8 mouse cellular contexts compared by ENCODE assay signal in the genomic region with DNA sequence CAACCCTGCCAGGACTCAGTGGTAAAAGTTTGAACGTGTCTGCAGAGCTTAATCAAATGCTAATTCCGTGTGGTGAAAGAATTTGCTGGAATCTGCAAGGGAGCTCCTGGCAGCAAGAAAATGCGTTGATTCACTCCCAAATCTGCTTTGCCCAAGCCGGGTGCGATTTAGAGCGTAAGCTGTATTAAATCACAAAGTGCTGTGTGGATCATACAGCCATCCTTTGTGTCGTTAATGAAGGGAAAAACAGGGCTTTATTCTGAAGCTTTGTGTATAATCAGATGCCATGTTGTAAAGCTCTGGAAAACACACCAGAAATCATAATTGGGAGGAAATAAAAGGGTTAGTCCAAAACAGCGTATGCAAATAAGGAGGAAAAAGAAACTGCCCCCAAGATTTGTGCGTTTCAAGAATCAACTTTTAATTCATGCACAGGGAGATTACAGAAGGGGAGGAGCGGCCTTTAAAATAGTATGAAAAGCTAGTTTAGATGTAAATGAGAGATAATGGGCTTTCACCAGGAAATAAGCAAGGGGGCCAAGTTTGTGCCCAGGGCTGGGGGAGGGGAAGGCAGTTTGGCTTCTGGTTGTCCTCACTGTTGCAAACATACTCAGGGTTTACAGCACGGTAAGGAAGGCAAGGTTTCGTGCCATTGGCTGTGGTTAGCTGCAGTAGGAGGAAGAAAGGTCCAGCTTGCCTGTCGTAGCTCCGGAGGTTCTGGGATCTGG.
DNase-seq lines count a peak whose midpoint lies in the region; ATAC-seq and TF ChIP-seq lines count a peak whose summit lies in the region.

No protein-coding gene starts in this region.

- H3K79me2 ChIP-seq in CH12.LX (replicated peaks; ENCODE audit: control insufficient read depth, extremely low read depth, insufficient read depth, poor library complexity, severe bottlenecking): no peaks in the 10 kb centered on the region

- no peak overlapping the region for H3K9ac ChIP-seq in CH12.LX (ENCODE audit: insufficient read depth, low read depth)
- H3K9ac ChIP-seq in hindbrain, embryonic 12.5 days: peak overlapping the region; percentile 23; the same call in 1 of the 2 replicates

- peak overlapping the region; percentile 39 for H3K4me3 ChIP-seq in heart, embryonic 10.5 days
- no peak overlapping the region for H3K4me3 ChIP-seq in CH12.LX (replicated peaks in 1 of 3; ENCODE audit: low read depth in 2 of 3, low read length in 2 of 3, poor library complexity in 1 of 3)
- no peak overlapping the region for H3K4me3 ChIP-seq in hindbrain, embryonic 12.5 days
- peak overlapping the region; percentile 30 for H3K4me3 ChIP-seq in limb, embryonic 10.5 days
- H3K4me3 ChIP-seq in small intestine, adult 2 months (ENCODE audit: low read depth, low read length): peak overlapping the region; percentile 24

- WGBS in heart, embryonic 10.5 days: 19% methylated on average over 14 of the region's 14 CpGs
- WGBS in hindbrain, embryonic 12.5 days: 16% methylated on average over 14 of the region's 14 CpGs
- 12% methylated on average over 14 of the region's 14 CpGs for WGBS in limb, embryonic 10.5 days
- WGBS in small intestine, adult 2 months: 21% methylated on average over 14 of the region's 14 CpGs

- ATAC-seq in hindbrain, embryonic 12.5 days (ENCODE audit: low FRiP score): peak; percentile 52; the same call in 1 of the 2 replicates

- no peak for TF ChIP-seq POLR2A in CH12.LX (IDR thresholded peaks at IDR 0.05; ENCODE audit: low read depth, low read length)
- no peak for TF ChIP-seq POLR2A in small intestine, adult 2 months (IDR thresholded peaks at IDR 0.05; ENCODE audit: low read depth, low read length)

- dilution Hi-C loops in CH12.LX (cut with MboI; ENCODE audit: extremely low pct_ligation_motif_present, extremely low pct_unique_long_range_greater_than_20kb, low sequenced_read_pairs): no loop called here

- H3K9me3 ChIP-seq in heart, embryonic 10.5 days: no peaks in the 10 kb centered on the region
- peaks cover 4% of the 10 kb centered on the region for H3K9me3 ChIP-seq in CH12.LX (replicated peaks; ENCODE audit: low read length)
- H3K9me3 ChIP-seq in hindbrain, embryonic 12.5 days (replicated peaks): no peaks in the 10 kb centered on the region
- H3K9me3 ChIP-seq in limb, embryonic 10.5 days (replicated peaks): no peaks in the 10 kb centered on the region

- TF ChIP-seq EP300 in CH12.LX (IDR thresholded peaks at IDR 0.05; ENCODE audit: low read length): no peak

- no peak for TF ChIP-seq RAD21 in CH12.LX (IDR thresholded peaks at IDR 0.05; ENCODE audit: low read depth, low read length)

- no peak for DNase-seq in heart, embryonic 10.5 days (ENCODE audit: low spot score)
- no peak for DNase-seq in heart, adult 8-10 months (ENCODE audit: low spot score)
- peak; percentile 11 for DNase-seq in CH12.LX (ENCODE audit: extremely low read depth)
- DNase-seq in limb, embryonic 10.5 days (ENCODE audit: low spot score): no peak
- no peak for DNase-seq in adrenal gland, postnatal 36 days
- DNase-seq in cerebellum, adult 11 months: no peak

- in situ Hi-C loops in CH12.LX (cut with MboI; ENCODE audit: low pct_ligation_motif_present, low pct_unique_long_range_greater_than_20kb, low sequenced_read_pairs): loop anchor here (25.0 kb wide), 2 partner anchors 381 to 631 kb away; no protein-coding TSS in a partner anchor

- no peaks in the 10 kb centered on the region for H3K36me3 ChIP-seq in heart, embryonic 10.5 days
- H3K36me3 ChIP-seq in CH12.LX (replicated peaks in 1 of 2; ENCODE audit: control insufficient read depth in 1 of 2, insufficient read depth in 1 of 2, low read length in 1 of 2): no peaks in the 10 kb centered on the region
- no peaks in the 10 kb centered on the region for H3K36me3 ChIP-seq in hindbrain, embryonic 12.5 days
- no peaks in the 10 kb centered on the region for H3K36me3 ChIP-seq in limb, embryonic 10.5 days
- H3K36me3 ChIP-seq in small intestine, adult 2 months (ENCODE audit: control insufficient read depth, insufficient read depth, low read length): no peaks in the 10 kb centered on the region

- H3K4me2 ChIP-seq in CH12.LX (ENCODE audit: insufficient read depth, low read depth, poor library complexity, severe bottlenecking): no peak overlapping the region
- peak overlapping the region; percentile 45 for H3K4me2 ChIP-seq in hindbrain, embryonic 12.5 days (replicated peaks)

- H3K27me3 ChIP-seq in heart, embryonic 10.5 days (ENCODE audit: insufficient read depth, poor library complexity, severe bottlenecking): peaks cover 31% of the 10 kb centered on the region; the same call in 1 of the 2 replicates
- H3K27me3 ChIP-seq in CH12.LX (replicated peaks): no peaks in the 10 kb centered on the region
- H3K27me3 ChIP-seq in hindbrain, embryonic 12.5 days: peaks cover 14% of the 10 kb centered on the region
- peaks cover 96% of the 10 kb centered on the region for H3K27me3 ChIP-seq in limb, embryonic 10.5 days (ENCODE audit: low read depth, poor library complexity, severe bottlenecking)
- no peaks in the 10 kb centered on the region for H3K27me3 ChIP-seq in small intestine, adult 2 months (ENCODE audit: control insufficient read depth, insufficient read depth, low read length)

- H3K4me1 ChIP-seq in heart, embryonic 10.5 days: no peaks in the 10 kb centered on the region
- H3K4me1 ChIP-seq in CH12.LX (ENCODE audit: control insufficient read depth in 1 of 2, insufficient read depth in 2 of 2): peaks cover 14 to 25% of the 10 kb centered on the region in 2 experiments; a peak in 3 of 4 replicates
- peaks cover 6% of the 10 kb centered on the region for H3K4me1 ChIP-seq in hindbrain, embryonic 12.5 days
- H3K4me1 ChIP-seq in limb, embryonic 10.5 days: peaks cover 16% of the 10 kb centered on the region
- H3K4me1 ChIP-seq in small intestine, adult 2 months (ENCODE audit: control insufficient read depth, insufficient read depth, insufficient read length, low read length): no peaks in the 10 kb centered on the region

- H3K27ac ChIP-seq in heart, embryonic 10.5 days: peak overlapping the region; percentile 42; the same call in 1 of the 2 replicates
- H3K27ac ChIP-seq in CH12.LX (ENCODE audit: insufficient read depth, low read depth): peak overlapping the region; percentile 42
- H3K27ac ChIP-seq in hindbrain, embryonic 12.5 days: 0 out of 2 replicates have a peak overlapping the region, but pooled peaks have one; percentile 30
- no peak overlapping the region for H3K27ac ChIP-seq in limb, embryonic 10.5 days
- H3K27ac ChIP-seq in small intestine, adult 2 months (ENCODE audit: insufficient read depth, low read depth, low read length): no peak overlapping the region

- TF ChIP-seq CTCF in CH12.LX (conservative IDR thresholded peaks at IDR 0.05 in 1 of 2, IDR thresholded peaks at IDR 0.05 in 1 of 2; ENCODE audit: low read depth in 2 of 2, low read length in 2 of 2): no peak
- TF ChIP-seq CTCF in small intestine, adult 2 months (IDR thresholded peaks at IDR 0.05; ENCODE audit: extremely low read depth, insufficient read length, insufficient replicate concordance, low read depth, low read length): no peak

TF ChIP-seq in CH12.LX, 34 proteins besides CTCF, POLR2A, EP300 and RAD21:
- TF ChIP-seq POLR2AphosphoS2 (IDR thresholded peaks at IDR 0.05; ENCODE audit: low read depth, low read length) (no peak), TCF12 (IDR thresholded peaks at IDR 0.05; ENCODE audit: low read depth, low read length) (no peak), SIN3A (IDR thresholded peaks at IDR 0.05; ENCODE audit: low read length) (no peak), SMC3 (IDR thresholded peaks at IDR 0.05; ENCODE audit: low read depth, low read length) (no peak), UBTF (IDR thresholded peaks at IDR 0.05; ENCODE audit: low read depth, low read length) (no peak), MXI1 (IDR thresholded peaks at IDR 0.05; ENCODE audit: low read depth, low read length) (no peak), NRF1 (IDR thresholded peaks at IDR 0.05; ENCODE audit: low read depth, low read length) (no peak), GABPA (IDR thresholded peaks at IDR 0.05; ENCODE audit: insufficient replicate concordance, low read depth, low read length) (no peak), HCFC1 (IDR thresholded peaks at IDR 0.05; ENCODE audit: low read depth, low read length) (no peak), MAX (IDR thresholded peaks at IDR 0.05; ENCODE audit: low read length) (no peak), CHD1 (IDR thresholded peaks at IDR 0.05; ENCODE audit: low read depth, low read length) (no peak), ETS1 (conservative IDR thresholded peaks at IDR 0.05; ENCODE audit: low read depth, low read length) (no peak), USF1 (IDR thresholded peaks at IDR 0.05; ENCODE audit: low read depth, low read length) (no peak), BHLHE40 (IDR thresholded peaks at IDR 0.05; ENCODE audit: low read depth, low read length) (no peak), IRF4 (IDR thresholded peaks at IDR 0.05; ENCODE audit: low read depth, low read length) (no peak), JUND (conservative IDR thresholded peaks at IDR 0.05; ENCODE audit: low read depth, low read length) (no peak), ZNF384 (IDR thresholded peaks at IDR 0.05; ENCODE audit: low read depth, low read length) (no peak), ELF1 (IDR thresholded peaks at IDR 0.05; ENCODE audit: low read depth, low read length) (no peak)

Comparison
In these comparisons a context has a peak if more than half of its experiments do, and no peak if none do; other contexts are left out.
1. H3K27ac ChIP-seq: peak in heart, embryonic 10.5 days (single experiment), CH12.LX (single experiment) and hindbrain, embryonic 12.5 days (single experiment); none in limb, embryonic 10.5 days (single experiment) and small intestine, adult 2 months (single experiment).
2. H3K4me3 ChIP-seq: peak in heart, embryonic 10.5 days (single experiment), limb, embryonic 10.5 days (single experiment) and small intestine, adult 2 months (single experiment); none in CH12.LX (0 of 3) and hindbrain, embryonic 12.5 days (single experiment).